Mouse (Mus musculus) kidney, postnatal 10 days (tissue): ENCODE measurements around the gene Armc10.
"Not testable (repeated sequence)": the region's sequence is repeated elsewhere in the genome, so short reads cannot be mapped to it uniquely, and the experiment has no call there.

Experiments
- DNase-seq: peaks from one replicate; pipeline ENCODE4 v3.0.0; 2021; ENCODE audit warnings: mixed read lengths

Gene Armc10

GRCm38 (mm10) chr5:21703708-21704107, 58.1 kb downstream of the Armc10 start:
- DNase-seq, result no peak

- no peak for DNase-seq
Measured at GRCm38 (mm10) chr5:21706546-21706945, 60.9 kb downstream of the Armc10 start.

GRCm38 (mm10) chr5:21708011-21708410, 62.4 kb downstream of the Armc10 start:
- not testable (repeated sequence) for DNase-seq
